Comparison of ENCODE assay signal across 31 mouse cellular contexts in genomic region chr11:83839451-83839850, GRCm38 (mm10). TPM values are rescaled to one million over a fixed set of nuclear protein-coding genes. Genes with fewer than 3 reads are reported as not detected.
A peak's percentile ranks its signal among the peaks of the same experiment; 100 is the strongest.
DNase-seq lines count a peak whose midpoint lies in the region; ATAC-seq and TF ChIP-seq lines count a peak whose summit lies in the region.
"Had no signal": no experiment of that assay in that cellular context is flagged by ENCODE, and none has a peak within 500 bp of the region (broad histone marks: within the 10 kb centered on the region; RNA-seq: fewer than 3 reads in every experiment).

No protein-coding gene starts in this region.

- no peak for TF ChIP-seq POLR2A in thymus, adult 2 months (IDR thresholded peaks at IDR 0.05; ENCODE audit: control insufficient read depth, extremely low read depth, insufficient read depth, low read length, poor library complexity)

- H3K4me3 ChIP-seq in kidney, embryonic 16.5 days (ENCODE audit: low read length) = no peak overlapping the region
- H3K4me3 ChIP-seq in thymus, adult 2 months (ENCODE audit: control insufficient read depth, insufficient read depth, low read length) = no peak overlapping the region
- H3K4me3 ChIP-seq: embryonic facial prominence, embryonic 12.5 days; embryonic facial prominence, embryonic 15.5 days; gastrocnemius, adult 2 months; heart, embryonic 15.5 days; hindbrain, embryonic 10.5 days; hindbrain, embryonic 13.5 days had no signal

- H3K27ac ChIP-seq in kidney, embryonic 16.5 days (ENCODE audit: low read length) = peak overlapping the region; percentile 26; the same call in 1 of the 2 replicates
- H3K27ac ChIP-seq in thymus, adult 2 months (ENCODE audit: control insufficient read depth, insufficient read depth, low read length) = no peak overlapping the region
- H3K27ac ChIP-seq: embryonic facial prominence, embryonic 12.5 days; embryonic facial prominence, embryonic 15.5 days; gastrocnemius, adult 2 months; heart, embryonic 15.5 days; hindbrain, embryonic 10.5 days; hindbrain, embryonic 13.5 days had no signal

- intact Hi-C loops in left cerebral cortex, postnatal 36 days (cut with DNase I) = no loop called here

- H3K9me3 ChIP-seq in kidney, embryonic 16.5 days (ENCODE audit: low read length) = no peaks in the 10 kb centered on the region
- H3K9me3 ChIP-seq: embryonic facial prominence, embryonic 12.5 days; embryonic facial prominence, embryonic 15.5 days; G1E; heart, embryonic 15.5 days; hindbrain, embryonic 10.5 days; hindbrain, embryonic 13.5 days had no signal

- no peak overlapping the region for H3K4me2 ChIP-seq in kidney, embryonic 16.5 days (replicated peaks; ENCODE audit: low read depth, low read length)
- H3K4me2 ChIP-seq: embryonic facial prominence, embryonic 12.5 days; embryonic facial prominence, embryonic 15.5 days; heart, embryonic 11.5 days; heart, embryonic 15.5 days; hindbrain, embryonic 13.5 days had no signal

- H3K36me3 ChIP-seq in kidney, embryonic 16.5 days (ENCODE audit: insufficient read depth, low read length) = no peaks in the 10 kb centered on the region
- H3K36me3 ChIP-seq in thymus, adult 2 months (ENCODE audit: control insufficient read depth, insufficient read depth, low read length) = no peaks in the 10 kb centered on the region
- H3K36me3 ChIP-seq: embryonic facial prominence, embryonic 12.5 days; embryonic facial prominence, embryonic 15.5 days; G1E; heart, embryonic 15.5 days; hindbrain, embryonic 10.5 days; hindbrain, embryonic 13.5 days had no signal

- DNase-seq in kidney, adult 11 months = peak; percentile 55
- no peak for DNase-seq in kidney, adult 8-10 months
- DNase-seq in kidney, adult 18-20 months = no peak
- peak; percentile 63 for DNase-seq in kidney, postnatal 14 days
- DNase-seq in left cerebral cortex, postnatal 36 days (ENCODE audit: low spot score in 2 of 2) = no peak
- DNase-seq in thymus, adult 2 months = no peak
- DNase-seq: adrenal gland, postnatal 10 days; adrenal gland, postnatal 36 days; cerebellum, adult 11 months; cerebellum, adult 2 months; cerebellum, adult 9-11 months; cerebellum, postnatal 25 days; forebrain, postnatal 0 days; gastrocnemius, adult 2 months; gastrocnemius, postnatal 14 days; heart, adult 11 months; heart, postnatal 10 days; heart, postnatal 36 days had no signal

- H3K27me3 ChIP-seq in kidney, embryonic 16.5 days (ENCODE audit: insufficient read depth, low read length) = no peaks in the 10 kb centered on the region
- H3K27me3 ChIP-seq in thymus, adult 2 months (ENCODE audit: control insufficient read depth, insufficient read depth, low read length) = no peaks in the 10 kb centered on the region
- H3K27me3 ChIP-seq: embryonic facial prominence, embryonic 12.5 days; Patski had no signal

- 35% methylated on average over 6 of the region's 6 CpGs for WGBS in kidney, embryonic 16.5 days
- WGBS in thymus, adult 2 months = 91% methylated on average over 6 of the region's 6 CpGs

- no peak overlapping the region for H3K9ac ChIP-seq in kidney, embryonic 16.5 days (replicated peaks; ENCODE audit: low read length)
- H3K9ac ChIP-seq: embryonic facial prominence, embryonic 12.5 days; embryonic facial prominence, embryonic 15.5 days; forebrain, postnatal 0 days; heart, embryonic 15.5 days; hindbrain, embryonic 13.5 days had no signal

- no peak for TF ChIP-seq CTCF in thymus, adult 2 months (IDR thresholded peaks at IDR 0.05; ENCODE audit: borderline replicate concordance, control insufficient read depth, extremely low read depth, insufficient read depth, low read length, poor library complexity)

- ATAC-seq in kidney, embryonic 16.5 days (ENCODE audit: low FRiP score, low TSS enrichment) = peak; percentile 75
- ATAC-seq: forebrain, embryonic 14.5 days; forebrain, postnatal 0 days; Patski had no signal

- no peaks in the 10 kb centered on the region for H3K4me1 ChIP-seq in kidney, embryonic 16.5 days (ENCODE audit: insufficient read depth, low read length)
- H3K4me1 ChIP-seq in thymus, adult 2 months (replicated peaks; ENCODE audit: control insufficient read depth, insufficient read depth, low read length) = no peaks in the 10 kb centered on the region
- H3K4me1 ChIP-seq: embryonic facial prominence, embryonic 12.5 days; embryonic facial prominence, embryonic 15.5 days; heart, embryonic 15.5 days; hindbrain, embryonic 10.5 days; hindbrain, embryonic 13.5 days had no signal

RNA-seq across cellular contexts. Expression of gene Hnf1b, which starts 10.4 kb away (rescaled TPM):
- 90.9 and 104 TPM in 2 replicates for polyA plus RNA-seq in kidney, embryonic 16.5 days (2015; fragmentation: Nextera tagmentation; extraction: Ambion mirVana)
- total RNA-seq in left cerebral cortex, postnatal 36 days (2021) = under 1 TPM; 0.23 to 0.47 TPM
- polyA plus RNA-seq in thymus, adult 2 months (2012; rRNA removed) = 0.11 and 0.13 TPM in 2 replicates
- total RNA-seq: adrenal gland, postnatal 36 days; common myeloid progenitor, adult 5-6 weeks; forebrain, postnatal 0 days; gastrocnemius, adult 2 months; gastrocnemius, postnatal 14 days; heart, adult 8-10 months; heart, postnatal 10 days; heart, postnatal 36 days had no signal
- polyA plus RNA-seq: embryonic facial prominence, embryonic 12.5 days; embryonic facial prominence, embryonic 15.5 days; forebrain, embryonic 11.5 days; G1E; hindbrain, embryonic 10.5 days had no signal

Comparison
In these comparisons a context has a peak if more than half of its experiments do, and no peak if none do; other contexts are left out.
1. DNase-seq: peak in kidney, adult 11 months (single experiment) and kidney, postnatal 14 days (single experiment); none in kidney, adult 8-10 months (0 of 2), kidney, adult 18-20 months (single experiment), left cerebral cortex, postnatal 36 days (0 of 2) and thymus, adult 2 months (single experiment).
2. RNA of gene Hnf1b, which starts 10.4 kb away (polyA plus RNA-seq): 90.9 to 104 TPM in kidney, embryonic 16.5 days; 0.11 to 0.13 TPM in thymus, adult 2 months; every median in the first group is over 10 times any median in the second.